Mouse (Mus musculus) testis, postnatal 14 days (tissue): ENCODE data around the gene Ptov1.

ENCODE experiments used
- DNase-seq: peaks from one replicate; pipeline ENCODE4 v3.0.0; 2021; ENCODE audit warnings: low spot score

Ptov1 gene

GRCm38 (mm10) chr7:44869697-44870528 lies at the start of gene Ptov1:
Ptov1 (minus strand) TSS chr7:44869788.
- peak; percentile 90 for DNase-seq

DNA sequence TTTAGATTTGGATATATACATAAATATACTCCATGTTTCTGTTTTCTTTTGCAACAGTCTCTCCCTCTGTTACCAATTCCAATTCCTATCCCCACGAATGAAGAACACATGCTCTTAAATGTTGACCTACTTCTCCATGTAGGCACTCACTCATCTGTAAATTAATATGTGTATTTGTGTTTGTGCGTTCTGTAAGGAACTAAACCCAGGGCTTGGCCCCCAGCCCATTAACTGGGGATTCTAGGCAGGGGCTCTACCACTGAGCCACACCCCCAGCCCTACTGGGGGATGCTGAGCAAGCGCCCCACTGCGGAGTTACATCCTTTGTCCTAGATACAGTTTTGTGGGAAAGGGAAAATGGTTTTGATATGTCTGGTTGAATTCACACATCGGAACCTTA lies 49.5 kb upstream of the Ptov1 start:
- no peak for DNase-seq

- no peak for DNase-seq
Measured at GRCm38 (mm10) chr7:44918219-44918618, 48.6 kb upstream of the Ptov1 start.

DNA sequence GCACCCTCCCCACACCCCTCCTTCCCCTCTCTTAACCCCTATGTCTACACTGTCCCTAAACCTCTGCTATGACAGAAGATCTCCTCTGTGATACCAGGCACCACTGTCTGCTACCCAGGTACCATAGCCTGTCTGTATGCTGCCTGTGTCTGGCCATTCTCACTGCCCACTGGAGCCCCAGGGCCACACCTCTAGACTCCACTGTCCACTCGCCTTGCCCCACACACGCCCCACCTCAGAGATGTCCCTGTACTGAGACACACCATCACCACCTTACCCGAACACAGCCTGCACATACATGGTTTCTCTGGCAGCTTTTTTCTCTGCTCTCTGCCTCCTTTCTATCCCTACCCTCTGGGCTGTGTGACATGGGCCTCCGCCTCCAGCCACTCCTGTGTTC lies 47.3 kb upstream of the Ptov1 start:
- peak; percentile 5 for DNase-seq

- DNase-seq = peak; percentile 7
Measured at GRCm38 (mm10) chr7:44916191-44916590, 46.6 kb upstream of the Ptov1 start.

- DNase-seq = no peak
Measured at GRCm38 (mm10) chr7:44915314-44915713, 45.7 kb upstream of the Ptov1 start.

GRCm38 (mm10) chr7:44914396-44914795 lies 44.8 kb upstream of the Ptov1 start:
- DNase-seq = no peak

DNA sequence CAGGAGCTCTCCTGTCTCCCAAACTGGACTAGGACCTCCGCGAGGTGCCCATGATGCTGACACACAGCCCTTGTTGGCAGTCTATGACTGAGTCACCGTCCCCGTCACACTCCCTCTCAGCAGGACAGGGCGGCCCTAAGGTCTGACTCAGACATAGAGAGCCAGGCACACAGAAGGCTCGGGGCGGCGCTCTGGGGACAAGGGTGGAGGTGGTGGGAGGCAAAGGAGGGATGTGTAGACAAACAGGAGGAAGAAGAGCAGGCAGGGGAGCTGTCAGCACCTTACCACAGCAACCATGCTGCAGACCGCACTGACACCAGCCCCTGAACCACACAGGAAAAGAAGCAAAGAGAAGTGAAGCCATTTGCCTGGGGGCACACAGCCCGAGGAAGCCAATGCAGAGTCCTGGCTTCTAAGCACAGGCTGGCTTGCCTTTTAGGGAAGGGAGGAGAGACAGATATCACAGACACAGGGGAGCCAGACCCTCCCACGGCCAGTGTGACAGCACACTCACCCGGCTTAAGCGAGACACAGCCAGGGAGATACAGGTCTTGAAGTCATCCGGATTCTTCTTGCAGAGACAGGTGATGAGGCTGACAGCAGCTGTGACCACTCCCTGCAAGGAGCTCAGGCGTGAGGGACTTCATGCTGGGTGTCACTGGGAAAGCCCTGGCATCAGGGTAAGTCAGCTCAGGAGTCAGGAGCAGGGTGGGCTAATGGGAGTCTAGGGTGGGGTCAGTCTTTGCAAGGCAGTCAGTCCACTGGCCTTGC lies 39.3 kb upstream of the Ptov1 start:
- no peak for DNase-seq

DNA sequence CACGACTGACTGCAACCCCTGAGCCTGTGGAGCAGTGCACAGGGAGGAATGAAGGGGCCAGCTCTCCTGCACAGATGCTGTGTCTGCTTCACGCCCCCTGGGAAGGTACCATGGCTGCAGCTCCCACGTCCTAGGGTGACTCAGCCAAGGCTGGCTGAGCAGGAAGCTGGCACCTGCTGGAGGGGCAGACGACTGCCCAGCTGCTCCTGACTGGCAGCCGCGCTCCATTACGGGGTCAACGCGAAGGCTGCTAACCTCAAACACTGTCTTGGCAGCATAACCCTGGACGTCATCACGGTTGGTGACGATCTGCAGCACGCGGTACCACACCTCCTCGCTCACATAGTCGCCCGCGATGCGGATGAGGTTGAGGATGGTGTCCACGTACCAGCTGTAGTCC lies 35.8 kb upstream of the Ptov1 start:
- no peak for DNase-seq

DNA sequence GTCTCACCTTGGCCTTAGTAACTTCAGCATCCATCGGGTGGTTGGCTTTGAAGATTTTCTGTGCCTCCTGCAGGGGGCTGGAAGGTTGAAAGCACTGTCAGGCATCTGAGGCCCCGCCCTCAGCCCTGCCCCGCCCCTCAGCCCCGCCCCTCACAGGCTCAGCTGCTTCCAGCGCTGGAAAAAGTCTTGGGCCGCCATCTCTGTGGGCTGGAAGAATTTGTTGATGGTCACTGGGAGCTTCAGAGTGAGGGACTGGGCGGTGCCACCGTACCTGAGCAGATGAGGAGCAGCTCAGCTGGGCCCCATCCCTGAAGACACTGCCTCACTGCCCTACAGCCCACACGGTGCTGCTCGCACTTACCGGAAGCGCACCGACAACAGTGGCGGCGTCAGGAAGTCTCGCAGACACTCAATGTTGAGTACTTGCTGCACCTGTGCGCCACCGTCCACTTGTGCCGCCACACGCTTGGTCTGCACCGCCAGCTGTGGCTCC lies 31.7 kb upstream of the Ptov1 start:
- no peak for DNase-seq

DNA sequence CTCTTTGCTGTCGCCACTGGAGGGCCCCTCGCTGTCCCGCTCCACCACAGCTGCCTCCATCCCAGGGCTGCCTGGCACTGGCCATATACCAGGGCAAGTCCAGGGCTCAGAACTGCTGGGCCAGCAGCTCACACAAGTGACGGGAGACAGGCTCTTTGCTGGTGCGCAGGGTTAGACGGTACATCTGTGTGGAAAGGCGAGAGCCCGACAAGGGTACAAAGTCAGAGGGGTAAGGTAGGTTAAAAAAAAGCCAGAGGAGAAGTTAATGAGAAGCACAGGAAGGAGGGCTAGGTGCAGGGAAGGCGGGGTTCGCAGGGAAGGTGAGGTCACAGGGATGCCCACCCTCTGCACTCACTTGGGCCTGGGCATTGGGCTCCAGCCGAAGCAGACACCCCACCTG lies 31.0 kb upstream of the Ptov1 start:
- no peak for DNase-seq

DNA sequence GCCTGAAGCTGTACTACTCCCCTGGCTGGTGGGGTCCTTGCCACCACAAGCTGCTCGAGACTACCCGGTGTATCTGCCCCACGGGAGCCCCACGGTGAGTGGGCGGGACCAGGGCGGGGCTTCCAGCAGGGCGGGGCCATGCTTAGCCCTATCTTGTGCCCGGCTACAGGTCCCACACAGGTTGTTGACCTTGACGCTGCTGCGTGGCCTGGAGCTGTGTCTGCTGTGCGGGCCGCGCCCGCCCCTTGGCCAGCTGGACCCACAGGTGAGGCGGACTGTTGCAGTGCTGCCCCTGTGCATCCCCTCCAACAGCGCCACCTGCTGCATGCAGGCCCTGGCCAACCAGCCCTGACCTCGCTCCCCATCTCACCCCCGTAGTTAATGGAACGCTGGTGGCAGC lies 29.0 kb upstream of the Ptov1 start:
- DNase-seq = peak; percentile 62

DNA sequence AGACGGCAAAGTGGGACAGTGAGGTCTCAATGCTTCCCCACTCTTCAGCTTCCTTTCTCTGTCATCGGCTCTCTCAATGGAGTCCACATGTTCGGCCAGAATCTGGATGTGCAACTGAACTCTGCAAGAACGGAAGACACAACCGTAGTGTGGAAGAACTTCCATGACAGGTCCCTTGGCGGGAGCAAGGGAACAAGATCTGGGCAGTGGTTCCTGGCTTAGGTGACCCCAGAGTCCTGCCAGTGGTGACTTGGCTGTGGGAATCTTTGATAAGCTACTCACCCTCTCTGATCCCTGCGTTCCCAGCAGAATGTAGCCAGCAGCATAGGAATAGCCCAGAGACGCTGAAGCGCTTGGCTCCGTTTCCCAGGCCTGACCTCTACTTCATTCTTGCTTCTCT lies 26.9 kb upstream of the Ptov1 start:
- DNase-seq = no peak

GRCm38 (mm10) chr7:44895593-44896434 lies 26.2 kb upstream of the Ptov1 start, which contains the start of gene Fuz:
Fuz (plus strand) TSS chr7:44896079.
- peak; percentile 87 for DNase-seq

DNA sequence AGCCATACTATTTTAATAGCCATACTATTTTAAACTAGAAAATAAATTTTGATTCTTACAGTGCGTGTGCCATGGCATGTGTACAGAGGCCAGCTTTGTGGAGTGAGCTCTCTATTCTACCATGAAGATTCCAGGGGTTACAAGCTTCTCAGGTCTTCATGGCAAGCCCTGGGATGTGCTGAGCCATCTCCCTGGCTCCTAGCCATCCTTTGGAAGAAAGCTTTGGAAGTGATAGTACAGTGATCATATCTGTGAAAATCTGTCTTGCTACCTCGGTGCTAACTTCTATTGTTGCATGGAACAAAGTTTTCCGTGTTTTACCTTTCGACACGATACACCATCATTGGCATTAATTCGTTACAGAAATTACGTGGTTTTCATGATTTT lies 25.6 kb upstream of the Ptov1 start:
- no peak for DNase-seq

DNA sequence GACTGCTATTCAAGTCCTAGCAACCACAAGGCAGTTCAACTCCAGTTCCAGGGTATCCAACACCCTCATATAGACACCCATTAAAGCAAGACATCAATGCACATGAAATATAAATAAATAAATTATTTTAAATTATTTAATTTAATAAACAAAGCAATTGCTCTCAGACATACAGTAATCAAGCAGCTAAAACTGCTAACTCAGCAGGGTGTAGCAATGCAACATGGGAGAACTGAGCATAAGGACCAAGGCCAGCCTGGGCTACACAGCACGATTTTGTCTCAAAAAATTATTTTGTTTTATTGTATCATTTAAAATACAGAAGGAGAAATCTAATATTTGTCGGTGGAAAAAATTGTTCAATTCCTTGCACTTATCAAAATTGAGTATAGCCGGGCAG lies 24.6 kb upstream of the Ptov1 start:
- DNase-seq = no peak

- DNase-seq = peak; percentile 48
Measured at GRCm38 (mm10) chr7:44893197-44893596, 23.6 kb upstream of the Ptov1 start.

- DNase-seq = peak; percentile 93
Measured at GRCm38 (mm10) chr7:44892276-44892921, 22.8 kb upstream of the Ptov1 start, which contains the start of gene Med25. Med25 (minus strand) TSS chr7:44892712.

DNA sequence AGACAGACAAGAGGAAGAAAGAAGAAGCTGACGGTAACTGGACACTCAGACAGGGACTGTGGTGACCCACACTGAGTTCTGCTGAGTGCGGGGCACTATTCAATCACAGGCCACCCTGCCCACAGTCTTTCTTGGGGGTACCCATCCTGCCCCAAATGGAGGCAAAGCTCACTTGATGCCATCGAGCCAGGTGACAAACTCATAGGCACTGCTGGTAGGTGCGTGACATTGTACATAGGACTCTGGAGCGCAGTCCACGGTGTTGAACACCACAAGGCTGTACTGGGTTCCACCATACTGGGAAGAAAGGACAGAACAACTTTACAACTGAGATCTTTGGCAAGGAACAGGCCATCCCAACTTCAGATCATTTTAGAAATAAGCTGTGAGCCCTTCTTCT lies 22.0 kb upstream of the Ptov1 start:
- no peak for DNase-seq

GRCm38 (mm10) chr7:44890737-44891136 lies 21.1 kb upstream of the Ptov1 start:
- no peak for DNase-seq

DNA sequence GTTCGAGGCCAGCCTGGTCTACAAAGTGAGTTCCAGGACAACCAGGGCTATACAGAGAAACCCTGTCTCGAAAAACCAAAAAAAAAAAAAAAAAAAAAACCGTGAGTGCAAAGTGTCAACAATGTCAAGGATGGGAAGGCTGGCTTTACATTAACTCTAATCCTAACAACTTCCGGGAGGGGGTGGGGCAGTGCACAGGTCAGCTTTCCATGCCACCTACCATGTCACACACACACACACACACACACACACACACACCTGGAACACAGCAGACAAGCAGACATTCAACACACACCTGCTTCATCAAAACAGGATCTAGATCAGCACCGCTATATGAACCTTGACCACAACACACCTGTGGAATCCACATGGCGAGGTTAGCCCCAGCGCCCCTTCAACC lies 20.6 kb upstream of the Ptov1 start:
- DNase-seq = no peak
